Mouse (Mus musculus) E14TG2a.4 (cell line): Measurements from ENCODE around the gene Hist1h4b.

Experiments
- CTCF ChIP-seq: conservative IDR thresholded peaks from 2 replicates; pipeline ENCODE4 v1.5.1; 2014; ENCODE audit warnings: low read length
- NANOG ChIP-seq: IDR thresholded peaks from 2 replicates; pipeline ENCODE4 v1.6.1; 2014; ENCODE audit warnings: borderline replicate concordance, low read length, mixed read lengths
- POU5F1 ChIP-seq: IDR thresholded peaks from 2 replicates; pipeline ENCODE4 v1.6.1; 2014; ENCODE audit warnings: low read length, borderline replicate concordance

- no peak for TF ChIP-seq CTCF
- no peak for TF ChIP-seq POU5F1
- TF ChIP-seq NANOG: no peak
These were observed 4.4 kb downstream of the Hist1h4b start, which contains the start of gene Hist1h4a for GRCm38 (mm10) chr13:23760972-23761864.
